Mouse (Mus musculus) ES-Bruce4 (cell line): ENCODE results near the gene Tmem41b.

Source experiments
- CTCF ChIP-seq: IDR thresholded peaks from one replicate; pipeline ENCODE4 v1.8.1; 2011; ENCODE audit warnings: low read depth, low read length
- EP300 ChIP-seq: IDR thresholded peaks from 2 replicates; pipeline ENCODE4 v1.6.1; 2011; ENCODE audit warnings: low read depth, low read length; ENCODE audit not compliant: insufficient read depth
- POLR2A ChIP-seq: IDR thresholded peaks from one replicate; pipeline ENCODE4 v1.8.1; 2011; ENCODE audit warnings: low read length; ENCODE audit not compliant: insufficient read depth

DNA sequence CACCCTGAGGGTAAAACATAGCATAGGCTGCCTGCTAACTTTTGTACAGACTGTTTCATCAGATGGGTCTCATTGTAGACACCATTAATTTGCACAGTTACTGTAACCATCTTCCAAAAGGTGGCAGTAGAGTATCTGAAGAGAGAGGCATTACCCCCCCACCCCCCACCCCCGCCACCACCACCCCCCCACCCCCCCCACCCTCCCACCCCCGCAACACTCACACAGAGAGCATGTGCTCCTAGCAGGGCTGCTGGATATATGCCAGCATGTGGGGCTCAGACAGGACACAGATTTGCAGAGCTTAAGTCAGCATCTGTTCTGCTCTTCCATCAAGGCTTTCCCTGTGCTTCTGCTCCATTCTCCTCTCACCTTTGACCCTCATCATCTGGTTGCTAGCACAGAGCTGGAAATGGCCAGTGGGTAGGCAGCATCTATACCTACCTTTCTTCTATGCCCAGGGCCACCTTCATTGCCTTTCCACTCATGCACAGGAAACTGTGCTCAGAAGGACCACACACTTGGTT is 17.7 kb downstream of the Tmem41b start:
- TF ChIP-seq CTCF (no peak), EP300 (no peak), POLR2A (no peak)
